Mouse (Mus musculus) thymus, adult 2 months (tissue): ENCODE results near the gene Tmprss9.

ENCODE experiments used
- CTCF ChIP-seq: fragments of 200-500 bp; IDR thresholded peaks from 2 replicates; pipeline ENCODE4 v1.5.1; 2012; ENCODE audit warnings: mild to moderate bottlenecking, control low read depth, low read length, moderate library complexity, borderline replicate concordance; ENCODE audit not compliant: control insufficient read depth, poor library complexity, insufficient read depth; ENCODE audit errors: extremely low read depth
- POLR2A ChIP-seq: fragments of 200-500 bp; IDR thresholded peaks from 2 replicates; pipeline ENCODE4 v1.6.1; 2012; ENCODE audit warnings: mild to moderate bottlenecking, low read length, control low read depth, moderate library complexity; ENCODE audit not compliant: control insufficient read depth, poor library complexity, insufficient read depth; ENCODE audit errors: extremely low read depth

DNA sequence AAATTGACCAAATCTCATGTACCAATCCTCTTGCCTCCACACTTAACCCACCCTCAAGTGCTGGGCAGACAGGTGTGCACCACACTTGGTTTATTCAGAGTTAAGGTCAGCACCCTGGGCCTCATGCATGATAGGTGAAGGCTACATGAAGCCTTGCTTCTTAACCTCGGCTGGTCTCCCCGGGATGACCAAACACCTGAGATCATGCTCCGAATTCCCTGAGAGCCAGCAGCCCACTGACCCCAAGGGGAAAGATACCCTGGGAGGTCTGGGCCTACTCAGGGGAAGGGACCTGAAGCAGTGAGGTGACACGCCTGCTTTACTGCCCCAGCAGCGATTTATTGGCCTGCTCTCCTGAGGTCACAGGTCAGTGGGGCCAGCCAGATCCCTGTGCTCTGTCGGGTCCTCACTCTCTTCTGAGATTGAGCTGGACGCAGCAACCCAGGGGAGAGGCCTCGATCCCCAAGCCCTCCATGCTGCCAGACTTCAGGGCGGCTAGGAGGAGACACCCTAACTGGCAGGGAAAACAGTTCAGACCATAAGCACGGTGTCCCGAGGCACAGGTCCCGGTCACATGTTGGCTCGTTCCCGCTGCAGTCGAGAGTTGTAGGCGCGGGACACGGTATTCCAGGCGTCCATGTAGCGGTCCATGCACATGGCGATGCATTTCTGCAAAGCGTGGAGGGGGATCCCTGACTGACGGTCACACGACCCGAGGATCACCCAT lies 28.1 kb downstream of the Tmprss9 start:
- TF ChIP-seq CTCF (no peak), POLR2A (no peak)
